Mouse (Mus musculus) lung, postnatal 0 days (tissue): ENCODE data around the gene Ms4a6b. TPM values are rescaled to one million over a fixed set of nuclear protein-coding genes. Genes with fewer than 3 reads are reported as not detected.
A peak's percentile ranks its signal among the peaks of the same experiment; 100 is the strongest.
"Not testable (repeated sequence)": the region's sequence is repeated elsewhere in the genome, so short reads cannot be mapped to it uniquely, and the experiment has no call there.

Experiments used
- ATAC-seq: fragments of 200-750 bp; cut with Nextera tagmentation; 2 replicates; pipeline ENCODE4 v1.8.0; 2017; ENCODE audit warnings: moderate library complexity
- DNase-seq: peaks from one replicate; pipeline ENCODE4 v3.0.0-alpha.2; 2016; ENCODE audit warnings: low spot score
- H3K27ac ChIP-seq: fragments of 300-500 bp; sonication (generic); 2 replicates; pipeline ENCODE4 v1.5.1; 2014; ENCODE audit warnings: antibody characterized with exemption, mild to moderate bottlenecking, low read length, mixed read lengths
- H3K27me3 ChIP-seq: fragments of 300-500 bp; sonication (generic); replicated peaks from 2 replicates; pipeline ENCODE4 v1.6.1; 2014; ENCODE audit warnings: low read length, mixed read lengths; ENCODE audit not compliant: insufficient read depth
- H3K36me3 ChIP-seq: fragments of 300-500 bp; sonication (generic); 2 replicates; pipeline ENCODE4 v1.6.1; 2014; ENCODE audit warnings: low read length, mixed read lengths; ENCODE audit not compliant: insufficient read depth
- H3K4me1 ChIP-seq: fragments of 300-500 bp; sonication (generic); 2 replicates; pipeline ENCODE4 v1.6.1; 2014; ENCODE audit warnings: antibody characterized with exemption, low read depth, low read length, mixed read lengths; ENCODE audit not compliant: insufficient read depth
- H3K4me2 ChIP-seq: fragments of 300-500 bp; sonication (generic); replicated peaks from 2 replicates; pipeline ENCODE4 v1.6.1; 2014; ENCODE audit warnings: low read depth, mild to moderate bottlenecking, low read length, moderate library complexity, mixed read lengths
- H3K4me3 ChIP-seq: fragments of 300-500 bp; sonication (generic); 2 replicates; pipeline ENCODE4 v1.5.1; 2014; ENCODE audit warnings: low read depth, low read length
- H3K9ac ChIP-seq: fragments of 300-500 bp; sonication (generic); replicated peaks from 2 replicates; pipeline ENCODE4 v1.6.1; 2014; ENCODE audit warnings: low read depth, mild to moderate bottlenecking
- H3K9me3 ChIP-seq: fragments of 300-500 bp; sonication (generic); 2 replicates; pipeline ENCODE4 v1.6.1; 2016; ENCODE audit warnings: low read length, mixed read lengths
- CTCF ChIP-seq: IDR thresholded peaks from 2 replicates; pipeline ENCODE4 v1.5.1; 2016; ENCODE audit warnings: antibody characterized with exemption, mild to moderate bottlenecking
- EP300 ChIP-seq: IDR thresholded peaks from 2 replicates; pipeline ENCODE4 v1.6.1; 2016; ENCODE audit warnings: antibody characterized with exemption, mild to moderate bottlenecking, control low read depth
- WGBS: fragments of 180-500 bp; shearing (Covaris S2); extraction: QIAGEN DNeasy Blood & Tissue Kit; methylation state at CpG from one replicate; pipeline ENCODE4 v1.1.7; 2014; 5-methylcytosine and 5-hydroxymethylcytosine counted together
- polyA plus RNA-seq: library from polyadenylated mRNA; unstranded; fragments of >200 nt; fragmentation: Nextera tagmentation; extraction: Ambion mirVana; gene quantifications from 2 replicates; pipeline ENCODE4 v1.2.1, GENCODE M21; 2015

Gene Ms4a6b
- polyA plus RNA-seq, 1 experiment from 2014 or later = 7.1 TPM

DNA sequence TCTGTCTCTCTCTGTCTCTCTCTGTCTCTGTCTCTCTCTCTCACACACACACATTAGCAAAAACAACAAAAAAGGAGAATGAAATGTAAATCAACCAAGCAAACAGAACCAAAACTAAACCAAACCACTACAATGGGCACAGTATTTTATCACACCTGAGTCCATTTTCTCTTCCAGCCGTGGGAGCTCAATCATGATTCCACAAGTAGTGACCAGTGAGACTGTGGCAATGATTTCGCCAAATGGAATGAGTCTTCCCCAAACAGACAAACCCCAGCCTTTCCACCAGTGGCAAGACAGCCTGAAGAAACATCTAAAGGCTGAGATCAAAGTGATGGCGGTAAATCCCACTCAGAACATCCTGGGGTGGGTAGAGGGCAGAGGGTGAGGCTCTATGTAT, 3.8 kb downstream of the Ms4a6b start:
- H3K27me3 ChIP-seq = no peaks in the 10 kb centered on the region
- no peak overlapping the region for H3K4me2 ChIP-seq
- H3K9me3 ChIP-seq = no peaks in the 10 kb centered on the region
- no peaks in the 10 kb centered on the region for H3K4me1 ChIP-seq
- H3K9ac ChIP-seq = no peak overlapping the region
- TF ChIP-seq EP300 = no peak
- no peak for TF ChIP-seq CTCF
- 77% methylated on average over 3 of the region's 3 CpGs for WGBS
- H3K4me3 ChIP-seq = no peak overlapping the region
- no peak overlapping the region for H3K27ac ChIP-seq
- no peak for DNase-seq
- no peaks in the 10 kb centered on the region for H3K36me3 ChIP-seq
- no peak for ATAC-seq

DNA sequence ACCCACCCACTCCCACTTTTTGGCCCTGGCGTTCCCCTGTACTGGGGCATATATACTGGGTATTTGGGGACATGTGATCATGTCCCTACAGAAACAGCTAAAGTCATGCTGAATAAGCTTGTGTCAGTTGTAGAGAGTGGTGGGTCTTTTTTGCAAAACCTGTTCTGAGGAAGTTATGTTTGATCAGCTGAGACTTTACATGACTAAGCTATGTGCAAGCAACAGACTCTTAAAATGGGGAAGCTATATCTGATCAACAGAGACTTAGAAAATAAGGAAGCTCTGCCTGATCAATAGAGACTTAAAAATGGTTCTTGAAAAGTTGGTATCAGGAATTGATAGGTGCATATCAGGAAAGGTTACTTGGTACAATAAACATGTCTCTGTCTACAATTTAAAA, 17.1 kb downstream of the Ms4a6b start:
- Histone ChIP-seq H3K4me3 (no peak overlapping the region), H3K27me3 (no peaks in the 10 kb centered on the region), H3K9me3 (no peaks in the 10 kb centered on the region), H3K36me3 (no peaks in the 10 kb centered on the region), H3K9ac (no peak overlapping the region), H3K27ac (no peak overlapping the region), H3K4me1 (no peaks in the 10 kb centered on the region), H3K4me2 (no peak overlapping the region)
- ATAC-seq (no peak), DNase-seq (no peak)
- TF ChIP-seq CTCF (no peak), EP300 (no peak)
- 83% methylated on average over 1 of the region's 1 CpGs for WGBS

DNA sequence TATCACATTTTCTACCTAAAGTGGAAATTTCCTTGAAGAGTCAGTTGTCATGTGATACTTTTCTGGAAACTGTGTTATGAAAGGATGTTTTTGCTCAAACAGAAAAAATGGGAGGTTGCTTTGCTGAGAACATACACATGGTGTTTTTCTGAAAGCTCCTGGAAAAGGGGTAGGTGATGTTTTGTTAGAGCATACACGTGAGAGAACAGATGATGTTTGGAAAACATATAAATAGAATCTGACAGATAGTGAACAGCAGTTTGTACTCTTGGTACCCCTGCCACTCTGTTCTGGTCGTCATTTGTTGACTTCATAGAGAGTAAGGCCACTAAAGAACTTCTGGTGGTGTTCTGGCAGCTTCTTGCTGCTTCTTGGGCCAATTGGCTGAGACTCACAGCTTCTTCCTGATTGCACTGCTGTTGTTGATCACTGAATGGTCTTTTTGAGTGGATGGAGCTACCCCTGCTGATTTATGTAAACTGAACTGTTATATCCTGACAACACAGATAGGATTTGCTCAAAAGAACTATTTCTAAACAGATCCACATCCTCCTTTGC, 17.7 kb downstream of the Ms4a6b start:
- 31% methylated on average over 2 of the region's 2 CpGs for WGBS
- H3K27ac ChIP-seq = no peak overlapping the region
- no peak overlapping the region for H3K9ac ChIP-seq
- no peak overlapping the region for H3K4me2 ChIP-seq
- TF ChIP-seq EP300 (no peak), CTCF (no peak)
- ATAC-seq (no peak; the same call in 1 of the 2 replicates), DNase-seq (peak; percentile 15)
- no peaks in the 10 kb centered on the region for H3K9me3 ChIP-seq
- no peaks in the 10 kb centered on the region for H3K4me1 ChIP-seq
- H3K27me3 ChIP-seq = no peaks in the 10 kb centered on the region
- no peaks in the 10 kb centered on the region for H3K36me3 ChIP-seq
- H3K4me3 ChIP-seq = no peak overlapping the region

DNA sequence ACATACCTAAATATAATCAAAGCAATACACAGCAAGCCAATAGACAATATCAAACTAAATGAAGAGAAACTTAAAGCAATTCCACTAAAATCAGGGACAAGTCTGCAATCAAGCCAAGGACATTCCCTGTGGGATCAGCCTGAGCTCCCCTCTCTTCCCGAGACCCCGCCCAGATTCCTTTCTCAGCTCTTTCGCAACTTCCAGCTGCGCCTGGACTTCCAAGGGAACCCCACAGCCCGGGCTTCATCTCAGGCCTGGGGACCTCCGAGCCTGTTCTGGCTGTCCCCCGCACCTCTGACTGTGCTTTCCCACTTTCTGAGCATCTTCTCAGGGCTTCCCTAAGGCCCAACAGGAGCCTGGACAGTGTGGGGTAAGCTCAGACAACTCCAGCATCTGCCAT, 20.3 kb downstream of the Ms4a6b start, which contains the start of gene Ms4a4d:
Gene Ms4a4d (plus strand): TSS at position 209 of the 400 bp plus-strand sequence.
- no peak for TF ChIP-seq CTCF
- TF ChIP-seq EP300 = no peak
- no peak within 1 kb of the TSS for H3K9ac ChIP-seq
- no peaks in the 10 kb centered on the region for H3K4me1 ChIP-seq
- no peaks in the 10 kb centered on the region for H3K9me3 ChIP-seq
- H3K4me3 ChIP-seq = no peak within 1 kb of the TSS
- H3K4me2 ChIP-seq = no peak within 1 kb of the TSS
- WGBS = 7% methylated on average over 7 of the region's 7 CpGs
- H3K27me3 ChIP-seq = no peaks in the 10 kb centered on the region
- peak; percentile 53 for DNase-seq
- no peak within 1 kb of the TSS for H3K27ac ChIP-seq
- peak; percentile 41; the same call in 1 of the 2 replicates for ATAC-seq
- no peaks in the 10 kb centered on the region for H3K36me3 ChIP-seq

DNA sequence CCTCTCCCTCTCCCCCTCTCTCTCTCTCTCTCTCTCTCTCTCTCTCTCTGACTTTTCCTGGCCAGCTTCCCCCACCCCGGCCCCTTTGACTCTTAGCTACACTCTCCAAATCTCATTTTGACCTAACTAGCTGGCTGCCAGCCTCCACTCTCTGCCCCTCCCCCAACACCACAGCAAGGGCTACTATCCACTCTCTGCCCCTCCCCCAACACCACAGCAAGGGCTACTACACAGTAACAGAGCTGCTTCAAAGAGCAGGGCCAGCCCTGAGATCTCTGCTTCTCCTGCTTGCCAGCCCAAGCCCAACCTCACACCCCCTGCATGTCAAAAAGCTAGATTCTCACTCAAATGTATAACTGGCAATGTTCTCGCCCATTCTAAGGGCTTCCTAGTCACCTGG, 21.0 kb downstream of the Ms4a6b start:
- Histone ChIP-seq H3K9me3 (no peaks in the 10 kb centered on the region), H3K4me1 (no peaks in the 10 kb centered on the region), H3K4me3 (no peak overlapping the region), H3K36me3 (no peaks in the 10 kb centered on the region), H3K9ac (no peak overlapping the region), H3K27ac (no peak overlapping the region), H3K4me2 (no peak overlapping the region), H3K27me3 (no peaks in the 10 kb centered on the region)
- 0 out of 2 replicates have a peak, but pooled peaks have one; percentile 6 for ATAC-seq
- no peak for DNase-seq
- 15% methylated on average over 2 of the region's 2 CpGs for WGBS
- TF ChIP-seq CTCF (no peak), EP300 (no peak)

DNA sequence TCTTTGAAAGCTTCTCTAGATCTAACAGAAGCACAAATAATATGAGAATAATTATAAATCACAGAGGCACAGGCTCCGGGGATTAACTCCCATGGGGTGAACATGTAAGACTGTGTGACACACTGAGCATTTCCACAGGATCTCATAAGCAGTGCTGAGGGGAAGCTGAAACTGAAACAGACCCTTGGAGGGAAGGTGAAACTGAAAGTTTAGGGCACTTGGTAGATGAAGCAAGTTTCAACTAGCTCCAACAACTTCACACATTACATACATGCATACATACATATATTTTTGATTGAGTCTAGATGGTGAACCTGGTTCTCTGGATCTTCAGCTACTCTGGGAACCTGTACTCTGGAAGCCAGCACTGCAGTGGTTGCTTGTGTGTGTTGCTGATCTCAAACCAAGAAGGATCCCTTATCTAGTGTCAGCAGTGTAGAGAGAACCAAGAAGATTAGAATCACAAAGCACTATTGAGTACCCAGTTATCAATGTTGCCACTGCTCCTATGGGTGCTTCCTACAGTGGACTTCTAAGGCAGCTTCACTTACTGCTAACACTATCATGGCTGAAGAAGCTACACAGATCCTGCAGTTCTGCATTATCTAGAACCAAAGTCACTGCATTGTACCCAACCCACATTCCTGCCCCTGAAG, 24.0 kb downstream of the Ms4a6b start:
- not testable (repeated sequence) for DNase-seq, ATAC-seq
- WGBS = 78% methylated on average over 1 of the region's 1 CpGs

DNA sequence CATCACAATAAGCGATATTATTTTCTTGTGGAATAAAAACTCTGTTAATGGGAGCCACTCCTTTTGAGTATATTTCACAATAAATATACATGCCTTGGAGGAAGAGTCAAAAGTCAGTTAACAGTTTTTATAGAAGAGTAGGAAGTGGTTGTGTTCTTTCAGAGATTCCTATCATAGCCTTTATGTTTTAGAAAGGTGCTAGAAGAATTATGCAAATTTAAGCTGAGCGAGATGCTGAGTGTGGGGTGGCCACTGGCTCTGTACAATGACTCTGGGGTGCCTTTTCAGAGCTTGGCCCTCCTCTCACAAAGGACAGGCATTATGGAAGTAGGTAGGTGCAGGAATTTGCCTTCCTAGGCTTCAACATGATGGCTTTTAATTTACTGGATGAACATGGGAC, 28.1 kb downstream of the Ms4a6b start:
- not testable (repeated sequence) for H3K9ac ChIP-seq, H3K4me1 ChIP-seq, DNase-seq, H3K4me3 ChIP-seq, H3K9me3 ChIP-seq, H3K4me2 ChIP-seq, H3K27ac ChIP-seq, H3K27me3 ChIP-seq, ATAC-seq, H3K36me3 ChIP-seq
- 55% methylated on average over 2 of the region's 2 CpGs for WGBS

More for the DNA sequence above, 24.0 kb downstream of the Ms4a6b start:
- H3K4me3 ChIP-seq, H3K9me3 ChIP-seq, H3K9ac ChIP-seq, H3K36me3 ChIP-seq, H3K27ac ChIP-seq, H3K4me2 ChIP-seq, H3K27me3 ChIP-seq, H3K4me1 ChIP-seq: not testable (repeated sequence)
